Mouse (Mus musculus) lung, postnatal 4 days (tissue): ENCODE results near the gene 4931428F04Rik.
"Not testable (repeated sequence)": the region's sequence is repeated elsewhere in the genome, so short reads cannot be mapped to it uniquely, and the experiment has no call there.

Source experiments
- DNase-seq, 2 experiments: peaks; one replicate each; pipeline ENCODE4 v3.0.0; 2021

Gene 4931428F04Rik

DNA sequence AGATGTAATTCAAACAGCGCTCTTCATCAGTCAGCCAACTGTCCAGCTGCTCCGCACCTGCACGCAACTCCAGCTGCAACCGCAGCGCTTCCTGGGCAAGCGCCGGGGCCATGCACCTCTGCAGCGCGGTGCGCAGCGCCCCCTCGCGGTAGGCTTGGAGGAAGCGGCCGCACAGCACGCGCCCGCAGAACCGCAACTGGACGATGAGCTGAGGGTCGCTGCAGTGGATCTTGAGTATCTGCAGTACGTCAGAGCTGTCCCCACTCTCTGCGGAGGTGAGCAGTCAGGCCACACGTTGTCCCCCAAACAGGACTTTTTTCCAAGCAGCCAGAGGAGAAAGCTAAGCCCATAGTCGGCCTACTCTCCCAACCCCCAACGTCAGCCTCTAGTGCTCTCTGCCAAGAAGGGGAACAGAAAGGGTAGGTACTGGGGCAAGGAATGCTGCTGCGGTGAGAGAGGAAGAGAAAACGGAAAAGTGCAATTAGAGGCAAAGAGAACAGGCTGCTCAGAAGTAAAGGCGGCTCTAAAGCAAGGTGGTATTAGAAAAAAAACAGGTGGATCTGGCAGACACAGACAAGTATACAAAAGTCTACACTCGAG, 29.8 kb downstream of the 4931428F04Rik start:
- peak; percentile 86 to 87 for DNase-seq

DNA sequence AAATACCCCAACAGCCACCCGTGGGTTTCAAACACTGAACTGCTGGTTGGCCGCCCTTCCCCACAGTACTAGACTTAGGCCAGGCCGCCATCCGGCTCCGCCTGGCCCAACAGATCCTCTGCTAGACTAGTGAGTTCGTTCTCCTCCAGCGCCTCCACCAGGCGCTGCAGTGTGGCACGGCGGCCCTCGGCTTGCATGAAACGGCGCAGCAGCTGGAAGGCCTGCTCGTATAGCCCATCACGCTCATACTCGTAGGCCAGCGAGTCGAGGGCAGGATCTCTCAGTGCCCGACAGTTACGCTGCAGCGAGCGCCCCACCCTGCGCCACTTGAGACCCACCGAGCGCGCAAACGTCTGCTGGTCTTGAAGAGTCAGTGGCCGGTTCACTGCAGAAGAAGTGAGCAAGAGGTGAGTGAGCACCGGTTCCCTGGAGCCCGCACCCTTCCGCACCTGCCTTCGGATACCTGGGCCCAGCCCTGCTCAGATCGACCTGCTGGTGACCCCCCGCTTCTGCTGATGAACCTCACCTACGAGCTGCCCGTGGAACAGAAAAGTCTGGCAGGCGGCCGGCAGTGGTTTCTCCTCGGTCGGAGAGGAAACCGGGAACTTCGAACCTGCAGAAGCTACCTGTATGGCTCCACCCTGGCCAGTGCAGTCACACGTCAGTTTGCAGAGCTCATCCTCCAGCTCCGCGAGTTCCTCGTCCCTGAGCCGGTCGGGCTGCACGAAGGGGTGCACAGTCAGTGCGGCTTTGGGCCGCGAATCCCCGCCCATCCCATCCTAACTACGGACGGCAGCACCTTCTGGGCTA, 30.5 kb downstream of the 4931428F04Rik start:
- DNase-seq = peak; percentile 53 to 73

DNA sequence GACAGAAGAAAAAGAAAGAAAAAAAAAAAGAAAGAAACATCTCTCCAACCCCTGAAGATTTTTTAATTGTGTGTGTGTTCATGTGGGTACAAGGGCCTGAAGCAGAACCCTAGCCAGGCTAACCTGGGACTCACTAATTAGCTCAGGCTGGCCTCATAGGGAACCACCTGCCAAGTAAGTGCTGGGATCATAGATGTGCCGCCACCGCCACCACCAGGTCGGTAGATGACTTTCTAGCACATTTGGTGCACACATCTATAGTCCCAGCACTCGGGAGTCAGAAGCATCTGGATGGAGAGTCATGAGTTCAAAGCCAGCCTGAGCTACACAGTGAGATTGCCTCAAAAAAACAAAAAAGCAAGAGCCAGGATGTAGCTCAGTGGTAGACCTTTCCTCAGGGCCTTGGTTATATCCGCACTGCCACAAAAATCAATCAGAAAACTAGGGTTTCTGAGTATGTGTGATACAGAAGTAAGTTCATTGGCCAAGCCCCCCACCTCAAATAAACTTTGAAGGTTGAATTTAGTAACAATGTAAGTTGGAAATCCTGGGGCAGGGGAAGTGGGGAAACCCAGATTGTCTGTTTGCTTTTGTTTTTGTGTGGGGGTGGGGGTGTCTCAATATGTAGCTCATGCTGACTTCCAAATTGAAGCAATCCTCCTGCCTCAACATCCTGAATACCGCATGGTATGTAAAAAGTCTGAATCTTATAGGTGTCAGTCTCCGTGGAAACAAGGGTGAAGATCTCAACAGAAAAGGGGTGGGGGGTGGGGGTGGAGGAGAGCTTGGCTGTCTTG, 32.1 kb downstream of the 4931428F04Rik start:
- DNase-seq = no peak

DNA sequence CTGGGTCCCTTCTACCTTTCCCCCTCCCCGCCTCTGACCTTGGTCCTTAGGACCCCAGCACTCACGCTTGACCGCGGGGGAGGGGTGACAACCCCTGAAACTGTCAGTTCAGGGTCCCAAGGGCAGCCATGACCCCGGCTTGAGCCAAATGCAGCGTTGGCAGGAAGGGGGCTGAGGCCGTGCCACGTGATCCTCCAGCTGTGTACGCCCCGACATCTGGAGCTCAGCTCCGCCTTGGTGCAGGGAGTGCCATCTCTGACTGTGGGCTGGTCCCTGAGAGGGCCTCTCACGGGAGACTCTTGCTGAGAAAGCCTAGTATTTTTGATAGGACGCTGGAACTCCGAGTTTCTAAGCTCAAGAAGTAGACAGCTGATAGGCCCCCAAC, 34.7 kb downstream of the 4931428F04Rik start, which contains the start of gene B3gnt9:
Gene B3gnt9, minus strand, starts transcription at position 188 of the 385 bp plus-strand sequence.
- DNase-seq = peak; percentile 75 to 91

DNA sequence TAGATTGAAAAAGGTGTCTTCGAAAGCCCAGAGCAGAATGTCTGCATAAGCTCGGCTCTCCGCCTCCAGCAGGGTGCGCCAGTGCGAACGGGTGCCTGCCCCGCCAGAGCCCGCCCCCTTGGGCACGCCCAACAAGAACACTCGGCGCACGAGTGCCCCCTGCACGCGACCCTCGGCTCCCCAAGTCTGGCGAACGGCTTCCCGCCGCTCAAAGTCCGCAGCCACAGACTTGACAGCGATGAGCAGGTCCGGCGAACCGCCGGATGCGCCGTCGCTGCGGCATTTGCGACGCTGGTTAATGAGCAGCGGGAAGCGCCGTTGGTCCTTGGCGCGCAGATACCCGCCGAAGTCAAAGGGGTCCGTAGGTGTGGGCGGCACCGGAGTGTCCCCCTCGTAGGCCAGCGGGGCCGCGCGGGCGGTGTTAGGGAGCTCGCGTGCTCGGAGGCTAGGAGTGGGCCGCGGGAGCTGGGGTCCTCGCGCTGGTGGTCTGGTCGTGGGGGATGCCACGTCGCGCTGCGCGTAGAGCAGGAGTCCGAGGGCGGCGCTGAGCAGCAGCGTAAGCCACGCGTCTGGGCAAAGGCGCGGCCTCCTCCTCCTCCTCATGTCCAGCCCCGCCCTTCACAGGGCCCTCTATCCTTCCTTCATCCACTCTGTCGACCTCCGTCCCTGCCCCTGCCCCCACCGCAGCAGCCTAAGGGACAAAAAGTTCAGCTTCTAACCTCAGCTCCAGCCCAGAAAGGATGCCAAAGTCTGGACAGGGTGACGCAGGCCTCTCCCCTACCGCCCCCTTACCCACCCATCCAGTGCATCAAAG, 35.3 kb downstream of the 4931428F04Rik start:
- DNase-seq = peak; percentile 92 to 93

DNA sequence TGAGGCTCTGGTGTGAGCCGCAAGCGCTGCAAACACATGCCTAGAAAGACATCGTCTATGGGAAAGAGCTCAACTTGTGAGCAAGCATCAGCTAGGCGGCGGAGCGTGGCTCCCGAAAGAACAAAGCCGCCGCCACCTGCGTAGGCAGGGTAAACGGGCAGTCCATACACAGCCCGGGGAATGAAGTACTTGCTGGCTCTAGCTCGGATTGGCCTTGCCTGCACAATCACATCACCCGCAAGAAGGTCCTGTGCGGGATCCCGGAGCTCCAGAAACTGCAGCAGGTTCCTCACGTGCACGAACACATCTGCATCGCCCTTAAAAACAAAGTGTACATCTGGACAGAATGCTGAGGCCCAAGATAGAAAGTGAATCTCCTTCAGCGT, 35.9 kb downstream of the 4931428F04Rik start:
- no peak for DNase-seq

DNA sequence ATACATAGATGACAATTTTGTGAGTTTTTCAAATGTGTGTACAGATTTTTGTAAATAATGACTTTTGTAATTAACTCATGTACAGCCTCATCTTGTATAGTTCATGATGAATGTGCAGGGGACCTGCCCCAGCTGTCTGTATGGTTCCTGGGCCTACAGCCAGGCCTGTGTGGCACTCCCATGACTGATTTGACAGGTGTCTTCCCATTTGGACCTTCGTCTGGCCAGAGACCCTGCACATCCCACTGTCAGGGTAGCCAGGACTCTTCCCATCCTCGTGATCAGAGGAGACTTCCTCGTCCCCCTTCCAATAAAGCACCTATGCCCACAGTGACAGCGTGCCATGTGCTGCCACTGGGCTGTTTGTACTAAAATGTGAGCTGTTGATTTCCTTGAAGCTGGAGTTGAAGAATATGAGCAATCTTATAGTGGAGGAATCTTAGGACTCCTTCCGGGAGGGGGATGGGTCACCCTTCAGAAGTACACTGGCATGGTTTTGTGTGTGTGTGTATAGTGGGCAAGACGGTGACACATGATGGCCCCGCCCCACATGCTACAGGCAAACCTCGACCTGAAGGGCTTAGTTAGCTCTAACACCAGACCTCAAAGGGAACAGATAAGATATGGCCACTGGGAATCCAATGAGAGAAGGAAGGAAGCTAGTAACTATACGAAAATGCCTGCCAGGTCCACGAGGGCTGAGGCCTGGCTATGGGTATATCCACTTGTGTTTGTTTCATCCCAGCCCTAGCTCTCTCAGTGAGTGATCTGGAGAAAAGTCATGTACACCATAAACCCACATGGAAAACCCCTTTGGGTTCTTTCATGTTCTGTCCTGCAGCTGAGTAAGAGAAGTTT, 36.8 kb downstream of the 4931428F04Rik start:
- DNase-seq = no peak

DNA sequence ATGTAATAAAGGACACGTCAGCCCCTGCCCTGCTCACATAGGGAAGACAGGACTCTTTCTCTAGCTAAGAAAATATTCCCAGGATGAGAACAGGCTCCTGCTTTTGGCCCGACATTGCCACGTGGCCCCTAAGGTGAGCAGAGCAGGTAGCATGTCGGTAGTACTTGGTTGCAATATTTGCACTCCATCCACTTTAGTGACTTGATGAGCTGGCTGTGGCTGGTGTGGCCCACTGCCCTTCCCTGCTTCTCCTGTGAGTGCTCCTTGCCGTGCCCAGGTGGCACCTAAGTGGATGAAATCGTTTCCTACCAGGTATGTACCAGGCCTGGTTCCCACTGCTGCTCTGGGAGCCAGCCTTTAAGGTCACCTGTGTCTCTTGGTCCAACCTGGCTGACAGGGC, 37.7 kb downstream of the 4931428F04Rik start:
- DNase-seq = peak in 1 of 2 experiments; percentile 55

DNA sequence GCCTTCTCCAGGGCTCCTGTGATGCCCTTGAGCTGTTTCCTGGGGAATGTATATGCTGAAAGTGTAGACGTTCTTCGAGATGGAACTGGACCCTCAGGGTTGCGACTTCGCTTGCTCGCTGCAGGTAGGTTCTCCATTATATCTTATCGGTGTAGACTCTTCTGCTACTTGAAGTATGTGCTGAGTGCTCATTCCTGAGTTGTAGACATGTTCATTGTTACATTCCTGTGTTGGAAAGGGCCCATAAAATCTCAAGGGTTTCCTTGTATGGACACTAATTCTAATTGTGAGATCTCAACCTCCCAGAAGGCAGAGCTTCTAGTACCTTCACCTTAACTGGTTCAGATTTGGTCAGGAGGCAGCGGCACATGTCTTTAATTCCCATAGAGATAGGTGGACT, 48.6 kb downstream of the 4931428F04Rik start:
- DNase-seq = no peak

DNA sequence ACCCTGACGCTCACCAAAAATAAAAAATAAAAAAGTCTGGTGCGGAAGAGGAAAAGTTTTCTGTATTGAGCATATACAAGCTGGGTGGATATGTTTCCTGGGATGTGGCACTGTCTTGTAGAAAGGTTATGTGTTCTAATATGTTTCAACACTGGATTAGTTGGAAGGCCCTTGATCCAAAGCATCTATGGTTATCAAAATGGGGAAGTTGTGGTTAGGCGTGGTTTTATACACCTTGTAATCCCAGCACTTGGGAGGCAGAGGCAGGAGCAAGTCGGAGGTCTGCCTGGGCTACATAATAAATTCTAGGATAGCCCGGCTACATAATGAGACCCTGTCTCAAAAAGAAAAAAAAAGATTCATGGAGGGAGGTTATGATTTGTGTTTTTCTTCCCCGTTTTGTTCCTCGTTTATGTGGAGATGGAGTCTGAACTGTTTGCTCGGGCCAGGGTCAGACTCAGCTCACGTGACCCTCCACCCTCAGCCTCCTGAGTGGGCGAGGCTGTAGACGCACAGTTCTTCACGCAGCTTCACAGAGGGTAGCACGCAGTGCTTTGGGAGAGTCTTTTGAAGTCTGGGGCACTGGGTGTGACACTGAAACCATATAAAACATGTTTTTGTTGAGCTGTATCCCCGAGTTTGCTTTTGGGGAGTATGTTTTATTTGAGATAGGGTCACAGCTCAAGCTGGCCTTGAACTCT, 52.1 kb downstream of the 4931428F04Rik start:
- no peak for DNase-seq

DNA sequence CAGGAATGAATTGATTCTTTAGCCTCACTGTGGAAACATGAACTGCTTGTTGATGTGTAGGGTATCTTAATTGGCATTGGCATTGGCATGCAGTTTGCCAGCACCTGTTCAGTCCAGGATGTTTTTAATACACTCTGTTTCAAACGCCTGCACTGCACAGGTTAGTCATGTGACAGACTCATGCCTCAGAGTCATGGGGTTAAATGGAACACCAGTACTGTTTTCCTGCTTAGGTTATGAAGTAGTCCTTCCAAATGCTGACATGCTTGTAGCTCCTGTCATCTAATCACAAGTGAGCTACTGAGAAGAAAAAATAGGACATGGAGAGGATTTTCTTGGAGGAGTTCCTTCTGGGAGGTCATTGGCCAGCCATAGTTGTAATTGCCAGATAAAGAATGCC, 54.5 kb downstream of the 4931428F04Rik start:
- DNase-seq = no peak

DNA sequence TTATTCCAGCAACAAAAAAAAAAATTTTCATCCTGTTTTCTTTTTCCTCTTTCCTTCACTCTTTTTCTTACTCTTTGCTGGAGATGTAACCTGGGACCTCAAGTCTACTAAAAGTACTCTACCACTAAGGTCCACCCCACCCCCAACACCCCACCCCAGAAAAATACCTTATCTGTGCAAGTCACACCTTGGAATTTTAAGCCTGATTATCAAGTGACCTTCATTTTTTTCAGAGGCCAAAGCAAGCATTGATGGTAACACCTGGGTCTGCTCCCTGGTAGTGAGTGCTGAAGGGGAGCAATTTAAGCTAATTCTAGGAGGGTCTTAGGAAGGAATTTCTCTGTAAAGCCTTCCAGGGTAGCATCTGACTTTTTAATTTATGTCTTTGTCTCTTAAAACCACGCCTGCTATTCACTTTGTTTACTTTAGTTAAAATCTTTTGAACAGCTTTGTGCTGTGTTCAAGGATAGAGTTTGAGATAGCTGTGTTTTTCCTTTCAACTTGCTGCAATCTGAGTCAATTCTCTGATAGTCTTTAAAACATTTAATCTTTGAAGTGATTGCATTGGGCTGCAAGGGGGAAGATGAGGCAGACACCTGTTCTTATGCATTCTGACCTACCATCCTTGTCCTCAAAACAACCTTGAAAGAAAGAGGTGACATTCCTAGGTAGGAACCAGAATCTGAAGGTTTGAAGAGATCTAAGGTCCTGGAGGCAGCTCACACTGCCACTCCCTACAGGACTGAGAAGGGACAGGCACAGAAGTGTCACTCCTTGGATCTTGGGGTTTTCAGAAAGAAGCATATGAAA, 56.3 kb downstream of the 4931428F04Rik start:
- DNase-seq = no peak

DNA sequence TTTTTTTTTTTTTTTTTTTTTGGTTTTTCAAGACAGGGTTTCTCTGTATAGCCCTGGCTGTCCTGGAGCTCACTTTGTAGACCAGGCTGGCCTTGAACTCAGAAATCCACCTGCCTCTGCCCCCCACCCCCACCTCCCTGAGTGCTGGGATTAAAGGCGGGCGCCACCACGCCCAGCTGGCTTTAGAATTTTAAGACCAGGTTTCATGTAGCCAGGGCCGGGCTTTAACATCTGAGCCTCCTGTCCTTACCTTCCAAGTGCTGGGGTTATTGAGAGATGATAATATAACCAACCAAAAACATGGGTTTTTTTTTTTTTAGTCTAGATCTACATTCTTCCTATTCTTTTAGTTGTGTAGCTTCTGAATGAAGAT, 57.4 kb downstream of the 4931428F04Rik start:
- DNase-seq = not testable (repeated sequence)

DNA sequence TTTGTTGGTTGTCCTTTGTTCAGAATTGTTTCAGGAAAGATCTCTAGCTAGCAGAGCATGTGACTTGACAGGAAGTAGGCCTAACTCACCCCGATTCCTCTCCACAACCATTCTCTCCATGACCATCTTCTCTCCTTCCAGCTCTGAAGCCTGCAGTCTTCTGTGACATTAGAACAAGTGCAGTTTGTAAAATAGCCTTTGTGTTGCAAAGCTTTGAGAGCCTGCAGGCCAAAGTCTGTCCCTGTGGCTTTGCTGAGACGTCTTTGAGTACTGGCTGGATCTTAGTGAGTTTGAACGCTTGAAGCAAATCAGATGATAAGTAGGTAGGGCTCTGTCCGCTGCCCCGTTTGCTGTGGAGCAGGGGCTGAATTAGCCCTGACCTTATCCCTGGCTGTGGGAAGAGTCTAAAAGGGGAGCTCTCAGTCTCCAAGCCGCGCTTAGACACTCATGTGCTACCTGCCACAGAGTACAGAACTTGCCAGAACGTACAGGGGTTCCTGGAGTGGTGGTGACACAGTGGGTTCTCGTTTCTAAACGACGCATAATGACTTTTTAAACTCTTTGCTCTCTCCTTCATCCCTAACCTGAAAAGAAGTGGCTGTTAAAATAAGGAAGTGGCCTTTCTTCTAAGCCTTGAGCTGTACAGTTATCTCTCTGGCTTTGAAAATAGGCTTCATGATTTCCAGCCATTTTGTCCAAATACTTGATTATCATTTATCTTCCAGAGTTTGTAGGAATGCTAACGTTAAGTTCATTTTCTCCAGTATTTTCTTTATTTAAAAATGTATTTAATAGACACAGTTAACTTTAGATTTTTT, 58.0 kb downstream of the 4931428F04Rik start:
- DNase-seq = no peak
